Mouse (Mus musculus) layer of hippocampus, postnatal 10 days (tissue): ENCODE results near the gene Nmd3. TPM values are rescaled to one million over a fixed set of nuclear protein-coding genes. Genes with fewer than 3 reads are reported as not detected.

ENCODE experiments used
- DNase-seq, 2 experiments: peaks; one replicate each; pipeline ENCODE4 v3.0.0; 2021; ENCODE audit warnings: low spot score in 2 of 2
- total RNA-seq, 2 experiments: library from RNA; stranded (reverse); gene quantifications; 2 replicates each; pipeline ENCODE4 v1.2.3; 2021

Gene Nmd3
- total RNA-seq, 2 experiments from 2014 or later, result 53.8 to 57.0 TPM

- DNase-seq, result no peak
These were observed 41.1 kb downstream of the Nmd3 start for GRCm38 (mm10) chr3:69762838-69763368.

GRCm38 (mm10) chr3:69763630-69764565 lies 42.1 kb downstream of the Nmd3 start:
- no peak for DNase-seq

- DNase-seq, result no peak
These were observed 43.4 kb downstream of the Nmd3 start for GRCm38 (mm10) chr3:69765206-69765605.

- DNase-seq, result no peak
These were observed 47.4 kb downstream of the Nmd3 start for GRCm38 (mm10) chr3:69769150-69769549.

- no peak for DNase-seq
These were observed 51.6 kb downstream of the Nmd3 start for GRCm38 (mm10) chr3:69773356-69773755.

- no peak for DNase-seq
These were observed 57.5 kb downstream of the Nmd3 start for GRCm38 (mm10) chr3:69779246-69779796.

GRCm38 (mm10) chr3:69792823-69793417 lies 71.1 kb downstream of the Nmd3 start:
- DNase-seq, result no peak

GRCm38 (mm10) chr3:69797533-69797932 lies 75.7 kb downstream of the Nmd3 start:
- no peak for DNase-seq

GRCm38 (mm10) chr3:69797969-69798368 lies 76.2 kb downstream of the Nmd3 start:
- no peak for DNase-seq

GRCm38 (mm10) chr3:69799096-69799495 lies 77.3 kb downstream of the Nmd3 start:
- no peak for DNase-seq

GRCm38 (mm10) chr3:69800829-69801384 lies 79.1 kb downstream of the Nmd3 start:
- no peak for DNase-seq

GRCm38 (mm10) chr3:69803137-69803536 lies 81.4 kb downstream of the Nmd3 start:
- no peak for DNase-seq

Other genes starting within 250 kb of the Nmd3 start
- gene B3galnt1, start 123.0 kb upstream of the Nmd3 start, total RNA-seq, result 10 to 100 TPM; 47.3 to 51.6 TPM
- 1 to 10 TPM; 1.7 to 3.0 TPM for gene Sptssb, start 138.0 kb downstream of the Nmd3 start, total RNA-seq